Mouse (Mus musculus) megakaryocyte-erythroid progenitor cell, adult 5-6 weeks (primary cell): ENCODE measurements around the gene Gm20458. TPM values are rescaled to one million over a fixed set of nuclear protein-coding genes. Genes with fewer than 3 reads are reported as not detected.
A peak's percentile ranks its signal among the peaks of the same experiment; 100 is the strongest.

Experiments used
- ATAC-seq: replicated peaks from 2 replicates; pipeline ENCODE4 v1.8.0; 2016; ENCODE audit warnings: mild to moderate bottlenecking, inconsistent platforms; ENCODE audit not compliant: severe bottlenecking, poor library complexity, low FRiP score, low TSS enrichment
- total RNA-seq, 2 experiments: library from RNA; stranded (forward) in 1 of 2; stranded (reverse) in 1 of 2; fragments of 200-1000, 215-1000 nt in 1 of 2; fragments of >200 nt in 1 of 2; fragmentation: Nextera tagmentation in 1 of 2; gene quantifications; 2 replicates each; pipeline ENCODE4 v1.2.3; 2014 to 2017

Gene Gm20458
- total RNA-seq, 2 experiments from 2014 or later, result not detected

GRCm38 (mm10) chr2:164494126-164494525 lies 33.4 kb downstream of the Gm20458 start:
- no peak for ATAC-seq

- ATAC-seq, result no peak
Observed at GRCm38 (mm10) chr2:164496331-164496730, 35.6 kb downstream of the Gm20458 start.

GRCm38 (mm10) chr2:164496847-164497690 lies 36.3 kb downstream of the Gm20458 start, which contains the start of gene Pigt:
TSS of gene Pigt (plus strand) at chr2:164497520.
- ATAC-seq, result peak; percentile 98

- peak; percentile 35 for ATAC-seq
Observed at GRCm38 (mm10) chr2:164497691-164498268, 37.0 kb downstream of the Gm20458 start.

- ATAC-seq, result no peak
Observed at GRCm38 (mm10) chr2:164499317-164499716, 38.5 kb downstream of the Gm20458 start.

- ATAC-seq, result no peak
Observed at GRCm38 (mm10) chr2:164500511-164500910, 39.7 kb downstream of the Gm20458 start.

GRCm38 (mm10) chr2:164504919-164505318 lies 44.2 kb downstream of the Gm20458 start:
- ATAC-seq, result no peak

- no peak for ATAC-seq
Observed at GRCm38 (mm10) chr2:164505619-164506347, 45.0 kb downstream of the Gm20458 start.

GRCm38 (mm10) chr2:164507811-164508210 lies 47.0 kb downstream of the Gm20458 start:
- ATAC-seq, result no peak

GRCm38 (mm10) chr2:164510621-164511190 lies 49.9 kb downstream of the Gm20458 start:
- ATAC-seq, result no peak

- 0 out of 2 replicates have a peak, but pooled peaks have one; percentile 41 for ATAC-seq
Observed at GRCm38 (mm10) chr2:164512121-164512909, 51.5 kb downstream of the Gm20458 start.

GRCm38 (mm10) chr2:164513389-164513788 lies 52.6 kb downstream of the Gm20458 start:
- ATAC-seq, result no peak

- no peak for ATAC-seq
Observed at GRCm38 (mm10) chr2:164514916-164515315, 54.1 kb downstream of the Gm20458 start.

GRCm38 (mm10) chr2:164515897-164516296 lies 55.1 kb downstream of the Gm20458 start:
- no peak for ATAC-seq

- no peak for ATAC-seq
Observed at GRCm38 (mm10) chr2:164516592-164516991, 55.8 kb downstream of the Gm20458 start.

- peak; percentile 73 for ATAC-seq
Observed at GRCm38 (mm10) chr2:164517485-164518221, 56.9 kb downstream of the Gm20458 start.

GRCm38 (mm10) chr2:164518266-164519170 lies 57.8 kb downstream of the Gm20458 start:
- ATAC-seq, result no peak
